Mouse (Mus musculus): ENCODE measurements around the gene Ccdc163. TPM values are rescaled to one million over a fixed set of nuclear protein-coding genes. Genes with fewer than 3 reads are reported as not detected.
A peak's percentile ranks its signal among the peaks of the same experiment; 100 is the strongest.

The Ccdc163 gene
- polyA plus RNA-seq, 1 experiment from 2014 or later = 14.8 TPM

- 73% methylated on average over 1 of the region's 1 CpGs for WGBS
- no peak for ATAC-seq (replicated peaks; ENCODE audit: extremely low read depth, insufficient read depth, low FRiP score)
- H3K36me3 ChIP-seq (ENCODE audit: control insufficient read depth, insufficient read depth) = no peaks in the 10 kb centered on the region; the same call in 1 of the 2 replicates
- H3K4me3 ChIP-seq (ENCODE audit: low read length) = no peak overlapping the region
- peaks cover 8% of the 10 kb centered on the region for H3K4me1 ChIP-seq (ENCODE audit: control insufficient read depth, insufficient read depth, low read length)
- H3K27me3 ChIP-seq (ENCODE audit: control insufficient read depth, insufficient read depth, low read length) = no peaks in the 10 kb centered on the region
- H3K9ac ChIP-seq (ENCODE audit: low read length) = no peak overlapping the region
- H3K4me2 ChIP-seq (ENCODE audit: low read depth, low read length) = no peak overlapping the region
- H3K9me3 ChIP-seq (replicated peaks; ENCODE audit: control insufficient read depth, low read length) = no peaks in the 10 kb centered on the region
- no peak overlapping the region for H3K27ac ChIP-seq (ENCODE audit: low read length)
Observed at GRCm38 (mm10) chr4:116712536-116712935, 4.2 kb downstream of the Ccdc163 start.

- no peaks in the 10 kb centered on the region for H3K36me3 ChIP-seq (ENCODE audit: control insufficient read depth, insufficient read depth)
- no peaks in the 10 kb centered on the region for H3K27me3 ChIP-seq (ENCODE audit: control insufficient read depth, insufficient read depth, low read length)
- H3K4me1 ChIP-seq (ENCODE audit: control insufficient read depth, insufficient read depth, low read length) = peaks cover 13% of the 10 kb centered on the region
- no peak overlapping the region for H3K9ac ChIP-seq (ENCODE audit: low read length)
- ATAC-seq (replicated peaks; ENCODE audit: extremely low read depth, insufficient read depth, low FRiP score) = no peak
- 11% methylated on average over 3 of the region's 3 CpGs for WGBS
- no peak overlapping the region for H3K4me3 ChIP-seq (ENCODE audit: low read length)
- no peaks in the 10 kb centered on the region for H3K9me3 ChIP-seq (replicated peaks; ENCODE audit: control insufficient read depth, low read length)
- no peak overlapping the region for H3K4me2 ChIP-seq (ENCODE audit: low read depth, low read length)
- H3K27ac ChIP-seq (ENCODE audit: low read length) = no peak overlapping the region
Observed at GRCm38 (mm10) chr4:116719396-116719795, 11.1 kb downstream of the Ccdc163 start.

GRCm38 (mm10) chr4:116720343-116721097 lies 12.2 kb downstream of the Ccdc163 start, which contains the start of gene Tesk2:
Gene Tesk2, plus strand, starts transcription at chr4:116720948.
- peak within 1 kb of the TSS; percentile 97 for H3K4me2 ChIP-seq (ENCODE audit: low read depth, low read length)
- H3K9ac ChIP-seq (ENCODE audit: low read length) = peak within 1 kb of the TSS; percentile 94
- peak within 1 kb of the TSS; percentile 99 for H3K4me3 ChIP-seq (ENCODE audit: low read length)
- no peaks in the 10 kb centered on the region for H3K9me3 ChIP-seq (replicated peaks; ENCODE audit: control insufficient read depth, low read length)
- ATAC-seq (replicated peaks; ENCODE audit: extremely low read depth, insufficient read depth, low FRiP score) = peak; percentile 97
- no peaks in the 10 kb centered on the region for H3K27me3 ChIP-seq (ENCODE audit: control insufficient read depth, insufficient read depth, low read length)
- peaks cover 13% of the 10 kb centered on the region for H3K4me1 ChIP-seq (ENCODE audit: control insufficient read depth, insufficient read depth, low read length)
- WGBS = under 1% methylated on average over 34 of the region's 34 CpGs
- H3K27ac ChIP-seq (ENCODE audit: low read length) = peak within 1 kb of the TSS; percentile 91
- no peaks in the 10 kb centered on the region for H3K36me3 ChIP-seq (ENCODE audit: control insufficient read depth, insufficient read depth)

- peaks cover 13% of the 10 kb centered on the region for H3K4me1 ChIP-seq (ENCODE audit: control insufficient read depth, insufficient read depth, low read length)
- no peaks in the 10 kb centered on the region for H3K27me3 ChIP-seq (ENCODE audit: control insufficient read depth, insufficient read depth, low read length)
- peak overlapping the region; percentile 97 for H3K4me2 ChIP-seq (ENCODE audit: low read depth, low read length)
- ATAC-seq (replicated peaks; ENCODE audit: extremely low read depth, insufficient read depth, low FRiP score) = no peak; the same call in 1 of the 2 replicates
- H3K4me3 ChIP-seq (ENCODE audit: low read length) = peak overlapping the region; percentile 99
- no peaks in the 10 kb centered on the region for H3K36me3 ChIP-seq (ENCODE audit: control insufficient read depth, insufficient read depth)
- peak overlapping the region; percentile 91 for H3K27ac ChIP-seq (ENCODE audit: low read length)
- H3K9ac ChIP-seq (ENCODE audit: low read length) = peak overlapping the region; percentile 94
- H3K9me3 ChIP-seq (replicated peaks; ENCODE audit: control insufficient read depth, low read length) = no peaks in the 10 kb centered on the region
- WGBS = under 1% methylated on average over 29 of the region's 29 CpGs
Observed at GRCm38 (mm10) chr4:116721098-116721628, 12.9 kb downstream of the Ccdc163 start.

- H3K4me1 ChIP-seq (ENCODE audit: control insufficient read depth, insufficient read depth, low read length) = peaks cover 13% of the 10 kb centered on the region
- no peak overlapping the region for H3K4me3 ChIP-seq (ENCODE audit: low read length)
- WGBS = 39% methylated on average over 7 of the region's 7 CpGs
- no peaks in the 10 kb centered on the region for H3K36me3 ChIP-seq (ENCODE audit: control insufficient read depth, insufficient read depth)
- H3K27me3 ChIP-seq (ENCODE audit: control insufficient read depth, insufficient read depth, low read length) = no peaks in the 10 kb centered on the region
- H3K9ac ChIP-seq (ENCODE audit: low read length) = no peak overlapping the region
- no peak for ATAC-seq (replicated peaks; ENCODE audit: extremely low read depth, insufficient read depth, low FRiP score)
- H3K9me3 ChIP-seq (replicated peaks; ENCODE audit: control insufficient read depth, low read length) = no peaks in the 10 kb centered on the region
- peak overlapping the region; percentile 97 for H3K4me2 ChIP-seq (ENCODE audit: low read depth, low read length)
- no peak overlapping the region for H3K27ac ChIP-seq (ENCODE audit: low read length)
Observed at GRCm38 (mm10) chr4:116722230-116722629, 13.9 kb downstream of the Ccdc163 start.

GRCm38 (mm10) chr4:116725444-116725843 lies 17.1 kb downstream of the Ccdc163 start:
- 74% methylated on average over 5 of the region's 5 CpGs for WGBS
- no peak overlapping the region for H3K4me3 ChIP-seq (ENCODE audit: low read length)

GRCm38 (mm10) chr4:116727401-116727800 lies 19.1 kb downstream of the Ccdc163 start:
- 78% methylated on average over 3 of the region's 3 CpGs for WGBS
- no peak for ATAC-seq (replicated peaks; ENCODE audit: extremely low read depth, insufficient read depth, low FRiP score)

More at GRCm38 (mm10) chr4:116725444-116725843, 17.1 kb downstream of the Ccdc163 start:
- Histone ChIP-seq H3K27ac (ENCODE audit: low read length) (no peak overlapping the region), H3K9me3 (replicated peaks; ENCODE audit: control insufficient read depth, low read length) (no peaks in the 10 kb centered on the region), H3K4me1 (ENCODE audit: control insufficient read depth, insufficient read depth, low read length) (peaks cover 8% of the 10 kb centered on the region), H3K27me3 (ENCODE audit: control insufficient read depth, insufficient read depth, low read length) (no peaks in the 10 kb centered on the region), H3K4me2 (ENCODE audit: low read depth, low read length) (no peak overlapping the region), H3K36me3 (ENCODE audit: control insufficient read depth, insufficient read depth) (no peaks in the 10 kb centered on the region), H3K9ac (ENCODE audit: low read length) (no peak overlapping the region)
- ATAC-seq (replicated peaks; ENCODE audit: extremely low read depth, insufficient read depth, low FRiP score) = no peak

GRCm38 (mm10) chr4:116729532-116729931 lies 21.2 kb downstream of the Ccdc163 start:
- H3K9ac ChIP-seq (ENCODE audit: low read length) = no peak overlapping the region
- H3K27ac ChIP-seq (ENCODE audit: low read length) = no peak overlapping the region
- H3K4me3 ChIP-seq (ENCODE audit: low read length) = no peak overlapping the region
- no peaks in the 10 kb centered on the region for H3K9me3 ChIP-seq (replicated peaks; ENCODE audit: control insufficient read depth, low read length)
- H3K36me3 ChIP-seq (ENCODE audit: control insufficient read depth, insufficient read depth) = no peaks in the 10 kb centered on the region
- H3K4me1 ChIP-seq (ENCODE audit: control insufficient read depth, insufficient read depth, low read length) = no peaks in the 10 kb centered on the region
- no peaks in the 10 kb centered on the region for H3K27me3 ChIP-seq (ENCODE audit: control insufficient read depth, insufficient read depth, low read length)
- no peak overlapping the region for H3K4me2 ChIP-seq (ENCODE audit: low read depth, low read length)
- ATAC-seq (replicated peaks; ENCODE audit: extremely low read depth, insufficient read depth, low FRiP score) = no peak
- WGBS = 89% methylated on average over 3 of the region's 3 CpGs

More at GRCm38 (mm10) chr4:116727401-116727800, 19.1 kb downstream of the Ccdc163 start:
- Histone ChIP-seq H3K9ac (ENCODE audit: low read length) (no peak overlapping the region), H3K4me3 (ENCODE audit: low read length) (no peak overlapping the region), H3K27me3 (ENCODE audit: control insufficient read depth, insufficient read depth, low read length) (no peaks in the 10 kb centered on the region), H3K27ac (ENCODE audit: low read length) (no peak overlapping the region), H3K4me2 (ENCODE audit: low read depth, low read length) (no peak overlapping the region), H3K36me3 (ENCODE audit: control insufficient read depth, insufficient read depth) (no peaks in the 10 kb centered on the region), H3K9me3 (replicated peaks; ENCODE audit: control insufficient read depth, low read length) (no peaks in the 10 kb centered on the region), H3K4me1 (ENCODE audit: control insufficient read depth, insufficient read depth, low read length) (no peaks in the 10 kb centered on the region)

GRCm38 (mm10) chr4:116731077-116731476 lies 22.8 kb downstream of the Ccdc163 start:
- WGBS = 42% methylated on average over 9 of the region's 9 CpGs
- Histone ChIP-seq H3K36me3 (ENCODE audit: control insufficient read depth, insufficient read depth) (no peaks in the 10 kb centered on the region), H3K4me3 (ENCODE audit: low read length) (no peak overlapping the region), H3K27ac (ENCODE audit: low read length) (no peak overlapping the region), H3K4me1 (ENCODE audit: control insufficient read depth, insufficient read depth, low read length) (no peaks in the 10 kb centered on the region), H3K9ac (ENCODE audit: low read length) (no peak overlapping the region), H3K9me3 (replicated peaks; ENCODE audit: control insufficient read depth, low read length) (no peaks in the 10 kb centered on the region), H3K27me3 (ENCODE audit: control insufficient read depth, insufficient read depth, low read length) (no peaks in the 10 kb centered on the region), H3K4me2 (ENCODE audit: low read depth, low read length) (no peak overlapping the region)
- no peak for ATAC-seq (replicated peaks; ENCODE audit: extremely low read depth, insufficient read depth, low FRiP score)

Measured in heart, embryonic 16.5 days (tissue).